In the genomic region with DNA sequence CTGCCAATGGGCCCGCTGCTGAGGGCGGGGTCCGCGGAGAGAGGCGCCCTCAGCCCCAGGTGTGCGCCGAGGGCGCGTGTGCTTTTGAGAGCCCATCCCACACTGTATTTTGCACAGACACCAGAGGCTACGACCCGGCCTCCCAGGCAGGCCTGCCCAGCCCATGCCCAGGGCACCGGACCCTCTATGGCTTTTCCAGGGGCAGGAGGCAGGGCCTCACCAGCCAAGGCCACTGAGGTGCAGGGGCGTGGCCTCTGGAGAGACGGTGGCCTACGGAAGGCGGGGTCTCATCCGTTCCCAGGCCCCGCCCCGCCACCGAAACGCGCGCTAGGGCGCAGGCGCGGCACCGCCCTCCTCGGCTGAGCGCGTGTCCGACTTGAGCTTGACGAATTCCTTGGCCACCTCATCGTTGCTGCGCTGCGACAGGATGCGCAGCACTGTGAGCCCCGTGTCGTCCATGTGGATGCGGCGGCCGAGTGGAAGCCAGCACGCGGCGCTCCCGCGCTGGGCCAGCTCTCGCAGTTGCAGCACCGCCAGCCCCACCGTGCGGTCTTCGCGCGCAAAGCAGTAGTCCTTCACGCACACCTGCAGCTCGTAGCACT, we compare ENCODE assay signal across 8 mouse cellular contexts. TPM values are rescaled to one million over a fixed set of nuclear protein-coding genes. Genes with fewer than 3 reads are reported as not detected.
DNase-seq lines count a peak whose midpoint lies in the region; ATAC-seq and TF ChIP-seq lines count a peak whose summit lies in the region.

No protein-coding gene starts in this region.

- peaks cover 12% of the 10 kb centered on the region for H3K36me3 ChIP-seq in heart, embryonic 11.5 days (ENCODE audit: control insufficient read depth, insufficient read depth, low read length)
- H3K36me3 ChIP-seq in kidney, embryonic 16.5 days (ENCODE audit: insufficient read depth, low read length) = peaks cover 8% of the 10 kb centered on the region
- 0 out of 2 replicates have a peak, but pooled peaks cover under 1% of the 10 kb centered on the region for H3K36me3 ChIP-seq in liver, adult 2 months (ENCODE audit: control insufficient read depth, insufficient read depth, low read length)
- peaks cover 3% of the 10 kb centered on the region for H3K36me3 ChIP-seq in myocyte (ENCODE audit: control insufficient read depth, insufficient read depth)
- no peaks in the 10 kb centered on the region; the same call in 1 of the 2 replicates for H3K36me3 ChIP-seq in splenic B cell, adult 2 months (ENCODE audit: control insufficient read depth, insufficient read depth, low read length, poor library complexity, severe bottlenecking)

- TF ChIP-seq POLR2A in liver, adult 2 months (IDR thresholded peaks at IDR 0.05; ENCODE audit: extremely low read depth, insufficient read depth, low read length) = no peak
- TF ChIP-seq POLR2A in myocyte (IDR thresholded peaks at IDR 0.05; ENCODE audit: insufficient read length, low read depth) = peak; percentile 87

- H3K9ac ChIP-seq in heart, embryonic 11.5 days (ENCODE audit: low read depth, low read length) = peak overlapping the region; percentile 78
- peak overlapping the region; percentile 76 for H3K9ac ChIP-seq in kidney, embryonic 16.5 days (replicated peaks; ENCODE audit: low read length)
- H3K9ac ChIP-seq in liver, adult 2 months (ENCODE audit: low read depth, low read length) = peak overlapping the region; percentile 55

- peaks cover 15% of the 10 kb centered on the region for H3K4me1 ChIP-seq in heart, embryonic 11.5 days (ENCODE audit: control insufficient read depth, insufficient read depth, low read length)
- H3K4me1 ChIP-seq in kidney, embryonic 16.5 days (ENCODE audit: insufficient read depth, low read length) = peaks cover 34% of the 10 kb centered on the region
- peaks cover 4% of the 10 kb centered on the region; the same call in 1 of the 2 replicates for H3K4me1 ChIP-seq in liver, adult 2 months (ENCODE audit: control insufficient read depth, insufficient read depth, low read length)

- H3K4me2 ChIP-seq in heart, embryonic 11.5 days = peak overlapping the region; percentile 98
- peak overlapping the region; percentile 95 for H3K4me2 ChIP-seq in kidney, embryonic 16.5 days (replicated peaks; ENCODE audit: low read depth, low read length)
- H3K4me2 ChIP-seq in myocyte (ENCODE audit: low read depth) = peak overlapping the region; percentile 93

- no peak for TF ChIP-seq CTCF in liver, adult 2 months (IDR thresholded peaks at IDR 0.05; ENCODE audit: low read depth, low read length)

- H3K27ac ChIP-seq in heart, embryonic 11.5 days (ENCODE audit: low read depth, low read length) = peak overlapping the region; percentile 6; the same call in 1 of the 2 replicates
- peak overlapping the region; percentile 74 for H3K27ac ChIP-seq in kidney, embryonic 16.5 days (ENCODE audit: low read length)
- no peak overlapping the region for H3K27ac ChIP-seq in liver, adult 2 months (replicated peaks; ENCODE audit: insufficient read depth, low read depth, low read length)

- peak; percentile 77 for ATAC-seq in erythroblast, adult 5-6 weeks (replicated peaks; ENCODE audit: low FRiP score, poor library complexity, severe bottlenecking)
- ATAC-seq in heart, embryonic 11.5 days (replicated peaks; ENCODE audit: insufficient number of reproducible peaks, low FRiP score, low TSS enrichment) = peak; percentile 84
- peak; percentile 88 for ATAC-seq in kidney, embryonic 16.5 days (ENCODE audit: low FRiP score, low TSS enrichment)

- WGBS in heart, embryonic 11.5 days (ENCODE audit: insufficient replicate concordance) = under 1% methylated on average over 55 of the region's 55 CpGs
- under 1% methylated on average over 54 of the region's 55 CpGs for WGBS in kidney, embryonic 16.5 days
- WGBS in liver, adult 2 months = 2% methylated on average over 55 of the region's 55 CpGs

- peak overlapping the region; percentile 57 for H3K4me3 ChIP-seq in heart, embryonic 11.5 days (ENCODE audit: low read depth, low read length)
- H3K4me3 ChIP-seq in kidney, embryonic 16.5 days (ENCODE audit: low read length) = peak overlapping the region; percentile 62
- peak overlapping the region; percentile 62 for H3K4me3 ChIP-seq in liver, adult 2 months (ENCODE audit: insufficient read depth, low read depth, low read length)
- peak overlapping the region; percentile 18 for H3K4me3 ChIP-seq in myocyte

- peaks cover 11% of the 10 kb centered on the region for H3K9me3 ChIP-seq in heart, embryonic 11.5 days (replicated peaks; ENCODE audit: control insufficient read depth, low read length)
- H3K9me3 ChIP-seq in kidney, embryonic 16.5 days (ENCODE audit: low read length) = peaks cover 10% of the 10 kb centered on the region

- H3K79me2 ChIP-seq in liver, adult 2 months (ENCODE audit: control insufficient read depth, insufficient read depth, low read length) = no peaks in the 10 kb centered on the region
- H3K79me2 ChIP-seq in myocyte (ENCODE audit: control insufficient read depth, insufficient read depth) = no peaks in the 10 kb centered on the region

- H3K27me3 ChIP-seq in heart, embryonic 11.5 days (ENCODE audit: control insufficient read depth, insufficient read depth, low read length) = peaks cover 41% of the 10 kb centered on the region
- peaks cover 11% of the 10 kb centered on the region for H3K27me3 ChIP-seq in kidney, embryonic 16.5 days (ENCODE audit: insufficient read depth, low read length)
- 0 out of 2 replicates have a peak, but pooled peaks cover 3% of the 10 kb centered on the region for H3K27me3 ChIP-seq in liver, adult 2 months (ENCODE audit: control insufficient read depth, insufficient read depth, low read length)
- no peaks in the 10 kb centered on the region for H3K27me3 ChIP-seq in myocyte (ENCODE audit: control insufficient read depth, insufficient read depth, insufficient read length)
- peaks cover 2% of the 10 kb centered on the region; the same call in 1 of the 2 replicates for H3K27me3 ChIP-seq in splenic B cell, adult 2 months (ENCODE audit: control insufficient read depth, insufficient read depth, low read length, poor library complexity, severe bottlenecking)

- H3ac ChIP-seq in myocyte (ENCODE audit: control insufficient read depth, insufficient read length) = peak overlapping the region; percentile 10

- DNase-seq in 3T3-L1 (ENCODE audit: low read depth, low spot score) = peak; percentile 31
- DNase-seq in brain, adult 2 months (ENCODE audit: low read depth, low spot score) = peak; percentile 93
- peak; percentile 54 for DNase-seq in liver, adult 2 months (ENCODE audit: extremely low read depth, low read depth, low spot score)
- peak; percentile 93 for DNase-seq in splenic B cell, adult 2 months (ENCODE audit: low read depth, low spot score)

TF ChIP-seq in myocyte, 11 proteins besides CTCF, POLR2A, EP300 and RAD21 (continues in another document):
- TF ChIP-seq POLR2AphosphoS2 (IDR thresholded peaks at IDR 0.05; ENCODE audit: insufficient read length, low read depth) = peak; percentile 73
- no peak for TF ChIP-seq MYOD1 (IDR thresholded peaks at IDR 0.05; ENCODE audit: control insufficient read depth in 1 of 3, insufficient read length in 2 of 3, low read depth in 2 of 3)
- TF ChIP-seq MYOG (IDR thresholded peaks at IDR 0.05; ENCODE audit: control insufficient read depth in 1 of 3, insufficient read depth in 1 of 3, insufficient read length in 2 of 3, low read depth in 2 of 3) = no peak

RNA-seq across cellular contexts. Expression of gene Colgalt1, which starts 18.4 kb away (rescaled TPM):
- total RNA-seq in erythroblast, adult 5-6 weeks (2015; ENCODE audit: low replicate concordance) = 9.8 and 19.9 TPM in 2 replicates
- 9.6 and 10.8 TPM in 2 replicates for total RNA-seq in erythroblast, adult 5-6 weeks (2017; ENCODE audit: low replicate concordance)
- 47.8 and 55.6 TPM in 2 replicates for polyA plus RNA-seq in heart, embryonic 11.5 days (2014; fragmentation: Nextera tagmentation; extraction: Ambion mirVana)
- 77.6 and 78.5 TPM in 2 replicates for polyA plus RNA-seq in kidney, embryonic 16.5 days (2015; fragmentation: Nextera tagmentation; extraction: Ambion mirVana)
- 43.2 and 55.0 TPM in 2 replicates for total RNA-seq in liver, adult 2 months (2014; rRNA removed)
- 65.3 and 77.3 TPM in 2 replicates for polyA plus RNA-seq in liver, adult 2 months (2012; rRNA removed)
- polyA plus RNA-seq in myocyte (2012; fragmentation: generic; extraction: Trizol) = 87.0 TPM

RNA-seq across cellular contexts. Expression of gene Fam129c, which starts 31.7 kb away (rescaled TPM):
- not detected in 2 replicates for total RNA-seq in erythroblast, adult 5-6 weeks (2015; ENCODE audit: low replicate concordance)
- not detected in 2 replicates for total RNA-seq in erythroblast, adult 5-6 weeks (2017; ENCODE audit: low replicate concordance)
- polyA plus RNA-seq in heart, embryonic 11.5 days (2014; fragmentation: Nextera tagmentation; extraction: Ambion mirVana) = 1.9 and 2.0 TPM in 2 replicates
- polyA plus RNA-seq in kidney, embryonic 16.5 days (2015; fragmentation: Nextera tagmentation; extraction: Ambion mirVana) = 4.6 and 5.3 TPM in 2 replicates
- 0.92 and 1.3 TPM in 2 replicates for total RNA-seq in liver, adult 2 months (2014; rRNA removed)
- 0.73 and 2.1 TPM in 2 replicates for polyA plus RNA-seq in liver, adult 2 months (2012; rRNA removed)
- polyA plus RNA-seq in myocyte (2012; fragmentation: generic; extraction: Trizol) = 2.9 TPM

RNA-seq across cellular contexts. Expression of gene Pgls, which starts 37.2 kb away (rescaled TPM):
- 24.0 and 27.4 TPM in 2 replicates for total RNA-seq in erythroblast, adult 5-6 weeks (2015; ENCODE audit: low replicate concordance)
- total RNA-seq in erythroblast, adult 5-6 weeks (2017; ENCODE audit: low replicate concordance) = 13.5 and 23.2 TPM in 2 replicates
- 184 and 194 TPM in 2 replicates for polyA plus RNA-seq in heart, embryonic 11.5 days (2014; fragmentation: Nextera tagmentation; extraction: Ambion mirVana)
- polyA plus RNA-seq in kidney, embryonic 16.5 days (2015; fragmentation: Nextera tagmentation; extraction: Ambion mirVana) = 244 and 252 TPM in 2 replicates
- 111 and 113 TPM in 2 replicates for total RNA-seq in liver, adult 2 months (2014; rRNA removed)
- 119 and 124 TPM in 2 replicates for polyA plus RNA-seq in liver, adult 2 months (2012; rRNA removed)
- polyA plus RNA-seq in myocyte (2012; fragmentation: generic; extraction: Trizol) = 248 TPM

RNA-seq across cellular contexts. Expression of gene Unc13a, which starts 42.4 kb away (rescaled TPM):
- total RNA-seq in erythroblast, adult 5-6 weeks (2015; ENCODE audit: low replicate concordance) = not detected in 2 replicates
- total RNA-seq in erythroblast, adult 5-6 weeks (2017; ENCODE audit: low replicate concordance) = 0.17 and 2.4 TPM in 2 replicates
- 0.63 and 0.65 TPM in 2 replicates for polyA plus RNA-seq in heart, embryonic 11.5 days (2014; fragmentation: Nextera tagmentation; extraction: Ambion mirVana)
- 0.55 and 0.94 TPM in 2 replicates for polyA plus RNA-seq in kidney, embryonic 16.5 days (2015; fragmentation: Nextera tagmentation; extraction: Ambion mirVana)
- total RNA-seq in liver, adult 2 months (2014; rRNA removed) = 0.09 and 0.20 TPM in 2 replicates
- 0.15 and 0.72 TPM in 2 replicates for polyA plus RNA-seq in liver, adult 2 months (2012; rRNA removed)
- polyA plus RNA-seq in myocyte (2012; fragmentation: generic; extraction: Trizol) = 4.6 TPM

RNA-seq across cellular contexts. Expression of gene Jak3, which starts 46.9 kb away (rescaled TPM):
- 1.2 and 1.9 TPM in 2 replicates for total RNA-seq in erythroblast, adult 5-6 weeks (2015; ENCODE audit: low replicate concordance)
- total RNA-seq in erythroblast, adult 5-6 weeks (2017; ENCODE audit: low replicate concordance) = 0.43 and 1.4 TPM in 2 replicates
- 4.9 and 5.3 TPM in 2 replicates for polyA plus RNA-seq in heart, embryonic 11.5 days (2014; fragmentation: Nextera tagmentation; extraction: Ambion mirVana)
- 6.6 and 7.5 TPM in 2 replicates for polyA plus RNA-seq in kidney, embryonic 16.5 days (2015; fragmentation: Nextera tagmentation; extraction: Ambion mirVana)
- total RNA-seq in liver, adult 2 months (2014; rRNA removed) = 4.0 and 4.6 TPM in 2 replicates
- 5.7 and 7.9 TPM in 2 replicates for polyA plus RNA-seq in liver, adult 2 months (2012; rRNA removed)
- 1.5 TPM for polyA plus RNA-seq in myocyte (2012; fragmentation: generic; extraction: Trizol)

Comparison
In these comparisons a context has a peak if more than half of its experiments do, and no peak if none do; other contexts are left out.
1. DNase-seq: peak in every context shown above with its lines; median percentile 93 in brain, adult 2 months; 93 in splenic B cell, adult 2 months; 54 in liver, adult 2 months; 31 in 3T3-L1.